Mouse (Mus musculus): ENCODE data around the gene Bri3bp.
A peak's percentile ranks its signal among the peaks of the same experiment; 100 is the strongest.

DNA sequence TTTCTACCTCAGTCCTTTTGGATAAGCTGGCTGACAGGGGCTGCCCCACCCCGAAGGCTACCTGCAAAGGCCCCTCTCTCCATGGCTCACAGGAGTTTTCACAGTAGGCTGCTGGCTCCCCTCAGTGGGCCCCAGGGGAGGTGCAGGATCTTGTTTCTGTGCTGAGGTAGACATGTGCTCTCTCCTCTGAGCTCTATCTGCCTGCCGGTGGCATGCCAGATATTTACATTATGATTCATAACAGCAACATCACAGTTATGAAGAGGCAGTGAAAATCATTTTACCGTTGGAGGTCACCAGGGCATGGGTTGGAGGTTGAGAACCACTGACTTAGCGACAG, 46.7 kb downstream of the Bri3bp start:
- TF ChIP-seq CTCF (IDR thresholded peaks at IDR 0.05; ENCODE audit: low read depth, low read length) (peak; percentile 36), EP300 (IDR thresholded peaks at IDR 0.05; ENCODE audit: insufficient read depth, low read depth, low read length) (no peak), POLR2A (IDR thresholded peaks at IDR 0.05; ENCODE audit: insufficient read depth, low read length) (no peak)
